Mouse (Mus musculus): ENCODE data around the gene Sp9.

The Sp9 gene

DNA sequence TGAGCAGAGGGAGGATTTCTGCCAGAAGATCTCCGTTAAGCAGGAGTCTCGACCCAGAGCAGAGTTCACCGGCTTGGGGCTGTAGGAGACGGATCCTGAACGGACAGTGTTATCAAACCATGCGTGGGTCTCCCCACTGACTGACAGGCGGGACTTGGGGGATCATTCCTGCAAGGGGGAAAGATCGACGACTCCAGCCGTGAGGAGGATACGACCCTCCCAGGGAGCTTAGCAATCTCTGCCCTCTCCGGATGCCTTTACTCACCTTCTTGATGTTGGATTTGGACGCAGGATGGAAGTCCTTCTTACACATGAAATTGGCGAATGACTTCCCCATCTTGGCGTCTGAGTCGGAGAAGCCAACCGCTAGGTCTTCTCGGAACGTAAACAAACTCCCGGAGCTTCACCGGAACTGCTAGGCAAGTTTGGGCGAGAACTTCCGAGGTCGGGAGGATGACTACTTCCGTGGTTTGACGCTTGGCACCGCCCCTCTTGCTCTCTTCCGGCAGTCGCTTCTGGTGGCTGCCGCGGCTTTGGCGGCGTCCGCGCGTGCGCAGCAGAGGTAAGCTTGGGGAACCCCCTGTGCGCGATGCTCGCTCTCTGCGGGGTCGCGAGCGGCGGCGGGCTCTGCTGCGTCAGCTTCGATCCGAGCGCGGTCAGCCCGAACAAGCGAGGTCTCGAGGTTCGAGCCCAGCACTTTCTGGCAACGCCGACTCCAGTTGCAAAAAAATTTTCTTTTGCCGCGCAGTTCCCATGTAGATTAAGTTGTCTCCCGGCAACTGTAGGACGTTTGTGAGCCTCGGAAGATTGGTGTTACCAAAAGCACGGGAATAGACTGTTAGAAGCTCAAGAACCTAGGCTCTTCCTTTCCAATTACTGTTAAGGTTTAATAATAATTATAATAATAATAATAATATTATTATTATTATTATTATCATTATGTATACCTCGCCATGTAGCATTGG lies 40.7 kb downstream of the Sp9 start, which contains the start of the genes Scrn3 and Cir1:
TSS of gene Scrn3 (plus strand) at position 450 of the 965 bp plus-strand sequence.
TSS of gene Cir1 (minus strand) at position 550 of the 965 bp plus-strand sequence.
- DNase-seq (ENCODE audit: low spot score in 2 of 2): peak; percentile 94

DNA sequence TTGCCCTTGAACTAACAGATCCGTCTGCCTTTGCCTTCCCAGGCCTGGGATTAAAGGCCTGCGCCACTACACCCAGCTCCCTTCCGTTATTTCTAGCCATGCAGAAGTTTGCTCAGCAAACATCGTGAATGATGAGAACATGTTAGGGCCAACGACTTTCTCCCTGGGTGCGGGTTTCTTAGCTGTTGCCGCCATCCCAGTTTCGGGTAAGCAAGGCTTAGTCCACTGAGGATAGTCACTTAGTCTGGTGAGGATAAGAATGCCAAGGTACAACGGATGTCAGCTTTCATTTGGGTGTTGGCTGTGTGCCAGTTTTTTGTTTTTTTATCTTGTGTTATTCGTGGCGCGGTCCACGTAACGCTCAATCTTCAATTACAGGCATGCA lies 41.4 kb downstream of the Sp9 start:
- peak; percentile 28 to 60 for DNase-seq (ENCODE audit: low spot score in 2 of 2)

- DNase-seq (ENCODE audit: low spot score in 2 of 2): no peak
Observed at GRCm38 (mm10) chr2:73314311-73314710, 42.6 kb downstream of the Sp9 start.

DNA sequence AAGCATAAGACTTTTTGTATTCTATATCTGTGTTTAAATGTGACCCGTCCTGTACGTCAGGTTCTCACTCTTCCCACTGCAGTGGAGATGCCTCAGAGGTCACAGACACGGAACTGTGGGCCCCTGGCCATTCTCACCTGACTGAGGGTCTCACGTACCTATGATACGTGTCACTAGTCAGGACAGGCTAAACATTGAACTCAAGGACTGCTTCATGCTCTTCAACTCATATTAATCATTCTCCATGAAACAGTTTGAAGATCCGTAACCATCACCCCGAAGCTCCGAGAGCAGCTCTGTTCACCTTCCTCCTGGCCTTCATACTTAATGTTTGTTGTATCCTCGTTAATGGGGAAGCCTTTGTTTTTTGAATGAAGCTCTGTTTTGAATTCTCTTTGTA lies 45.7 kb downstream of the Sp9 start:
- no peak for DNase-seq (ENCODE audit: low spot score in 2 of 2)

DNA sequence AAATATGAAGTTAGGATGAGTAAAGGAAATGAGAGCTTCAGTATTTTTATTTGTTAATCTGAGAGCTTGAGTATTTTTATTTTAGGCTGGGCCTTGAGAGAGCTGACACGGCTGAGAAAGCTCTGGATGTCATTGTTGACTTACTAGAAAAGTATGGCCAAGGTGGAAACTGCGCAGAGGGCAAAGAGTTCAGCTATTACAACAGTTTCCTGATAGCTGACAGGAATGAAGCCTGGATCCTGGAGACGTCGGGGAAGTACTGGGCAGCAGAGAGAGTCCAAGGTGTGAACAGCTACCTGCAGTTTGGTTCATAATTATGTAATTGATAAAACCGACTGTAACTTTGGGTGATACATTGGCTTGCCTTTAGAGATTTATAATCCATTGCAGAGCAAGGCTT lies 47.5 kb downstream of the Sp9 start:
- DNase-seq (ENCODE audit: low spot score in 2 of 2): no peak

- DNase-seq (ENCODE audit: low spot score in 2 of 2): no peak
Observed at GRCm38 (mm10) chr2:73322991-73323390, 51.3 kb downstream of the Sp9 start.

DNA sequence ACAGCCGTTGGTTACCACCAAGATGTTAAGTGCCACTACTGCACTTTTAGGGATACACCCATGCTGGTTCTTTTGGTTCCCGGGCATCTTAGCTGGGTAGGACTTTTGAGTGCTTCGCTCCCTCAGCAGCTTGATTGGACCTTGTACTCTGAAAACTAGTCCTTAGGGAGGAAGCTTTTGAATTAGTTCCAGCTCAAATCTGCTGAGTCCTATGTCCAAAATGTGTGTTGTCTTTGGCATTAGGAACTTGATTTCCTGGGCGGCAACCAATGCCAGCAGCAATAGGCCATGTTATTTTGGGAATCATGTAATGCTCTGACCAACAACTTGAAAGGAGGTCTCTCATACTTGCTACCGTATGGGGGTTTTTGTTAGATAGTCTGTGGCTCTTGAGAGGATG lies 54.1 kb downstream of the Sp9 start:
- peak in 1 of 2 experiments; percentile 8 for DNase-seq (ENCODE audit: low spot score in 2 of 2)

Measured in heart, adult 9 months (tissue).